Mouse (Mus musculus): Measurements from ENCODE around the gene Selenbp1.
"Not testable (repeated sequence)": the region's sequence is repeated elsewhere in the genome, so short reads cannot be mapped to it uniquely, and the experiment has no call there.

Gene Selenbp1

DNA sequence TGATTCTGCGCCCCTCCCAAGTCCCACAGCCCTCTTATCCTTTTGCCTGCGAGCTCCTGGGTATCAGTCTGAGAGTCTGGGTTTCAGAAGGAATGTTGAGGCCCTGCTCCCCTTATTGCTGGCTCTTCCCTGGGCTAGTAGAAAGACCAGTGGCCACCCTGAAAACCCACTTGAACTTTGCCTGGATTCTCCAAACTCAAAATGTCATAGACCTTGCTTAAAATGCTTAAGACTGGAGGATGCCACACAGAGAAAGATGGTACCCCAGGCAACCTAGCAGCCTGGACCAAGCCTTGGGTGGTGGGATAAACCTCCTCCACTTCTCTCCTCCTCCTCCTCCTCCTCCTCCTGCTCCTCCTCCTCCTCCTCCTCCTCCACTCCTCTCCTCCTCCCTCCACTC, 748 bp downstream of the Selenbp1 start:
- DNase-seq, result not testable (repeated sequence)

GRCm38 (mm10) chr3:94934564-94934963, 1.7 kb downstream of the Selenbp1 start:
- not testable (repeated sequence) for DNase-seq

DNA sequence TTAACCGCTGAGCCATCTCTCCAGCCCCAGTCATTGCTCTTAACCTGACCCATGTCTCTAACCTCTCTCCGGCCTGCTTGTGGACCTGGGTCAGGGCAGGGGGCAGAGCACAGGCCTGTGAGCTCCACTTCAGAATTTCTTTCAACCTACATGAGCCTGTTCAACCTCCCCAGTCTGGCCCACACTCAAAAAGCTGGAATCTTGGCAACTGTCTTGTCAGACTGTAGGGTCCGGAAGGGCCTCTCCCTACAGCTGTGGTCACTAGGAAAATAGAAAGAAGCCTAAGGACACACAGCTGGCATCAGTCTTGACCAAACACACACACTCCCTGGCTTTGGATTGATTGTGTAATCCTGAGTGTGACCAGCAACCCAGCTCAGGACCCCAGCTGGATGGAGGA, 2.5 kb downstream of the Selenbp1 start:
- DNase-seq, result peak; percentile 81 to 84

GRCm38 (mm10) chr3:94936147-94936546, 3.3 kb downstream of the Selenbp1 start:
- DNase-seq, result not testable (repeated sequence)

DNA sequence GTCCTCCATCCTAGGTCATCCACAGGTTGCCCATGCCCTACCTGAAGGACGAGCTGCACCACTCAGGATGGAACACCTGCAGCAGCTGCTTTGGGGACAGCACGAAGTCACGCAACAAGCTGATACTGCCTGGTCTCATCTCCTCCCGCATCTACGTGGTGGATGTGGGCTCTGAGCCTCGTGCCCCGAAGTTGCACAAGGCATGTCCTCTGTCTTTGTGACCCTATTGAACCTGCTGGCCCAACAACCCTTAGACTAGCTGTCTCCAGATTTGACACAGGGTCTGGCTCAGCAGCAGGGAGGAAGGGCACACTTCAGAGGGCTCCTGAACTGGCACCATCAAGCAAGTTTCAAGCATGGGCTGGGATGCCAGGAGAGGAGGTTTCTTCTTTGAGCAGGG, 4.3 kb downstream of the Selenbp1 start:
- DNase-seq, result not testable (repeated sequence)

GRCm38 (mm10) chr3:94940033-94940432, 7.2 kb downstream of the Selenbp1 start:
- DNase-seq, result peak in 1 of 2 experiments; percentile 55

DNA sequence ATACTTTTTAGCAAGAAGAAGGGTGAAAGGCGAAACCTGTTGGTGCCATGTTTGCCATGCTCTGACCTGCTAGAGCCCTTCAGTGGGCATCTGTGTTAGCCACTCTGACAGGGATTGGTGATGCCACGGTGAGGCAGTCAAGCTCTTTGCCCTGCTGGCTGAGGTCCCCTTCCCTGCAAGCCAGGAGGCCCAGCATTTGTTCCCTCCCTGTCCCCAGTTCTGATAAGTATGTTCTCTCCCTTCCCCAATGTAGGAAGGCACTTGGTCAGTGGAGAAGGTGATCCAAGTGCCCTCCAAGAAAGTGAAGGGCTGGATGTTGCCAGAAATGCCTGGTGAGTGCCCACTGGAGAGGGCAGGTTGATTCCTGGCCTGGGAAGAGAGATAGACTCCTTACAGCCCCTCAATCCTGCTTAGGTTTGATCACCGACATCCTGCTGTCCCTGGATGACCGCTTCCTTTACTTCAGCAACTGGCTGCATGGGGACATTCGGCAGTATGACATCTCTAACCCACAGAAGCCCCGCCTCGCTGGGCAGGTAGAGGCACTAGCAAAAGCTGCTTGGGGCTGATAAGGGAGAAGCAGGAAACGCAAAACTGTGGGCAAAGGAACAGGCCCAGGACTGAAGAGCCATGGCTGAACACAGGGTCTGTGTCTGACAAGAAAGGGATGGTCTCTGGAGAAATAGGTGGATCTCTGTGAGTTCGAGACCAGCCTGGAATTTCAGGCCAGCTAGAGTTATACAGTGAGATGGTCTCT, 9.5 kb downstream of the Selenbp1 start:
- not testable (repeated sequence) for DNase-seq

- peak; percentile 40 to 60 for DNase-seq
These were observed 10.8 kb downstream of the Selenbp1 start for GRCm38 (mm10) chr3:94943706-94944105.

DNA sequence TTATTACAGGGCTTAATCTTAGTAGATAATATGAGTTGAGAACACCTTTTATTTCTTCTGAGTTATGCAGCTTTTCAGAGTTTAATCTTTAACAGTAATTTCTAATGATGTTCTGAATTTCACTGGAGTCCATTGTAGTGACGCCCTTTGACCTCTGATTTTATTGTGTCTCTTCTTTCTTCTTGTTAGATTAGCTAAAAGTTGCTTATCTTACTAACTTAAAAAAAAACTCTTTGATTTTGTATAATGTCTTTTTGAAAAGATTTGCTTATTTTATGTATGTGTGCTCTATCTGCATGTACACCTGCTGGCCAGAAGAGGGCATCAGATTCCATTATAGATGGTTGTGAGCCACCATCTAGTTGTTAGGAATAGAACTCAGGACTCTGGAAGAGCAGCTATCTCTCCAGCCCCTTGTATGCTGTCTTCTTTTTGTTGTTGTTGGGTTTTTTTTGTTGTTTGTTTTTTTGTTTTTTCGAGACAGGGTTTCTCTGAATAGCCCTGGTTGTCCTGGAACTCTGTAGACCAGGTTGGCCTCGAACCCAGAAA, 15.3 kb downstream of the Selenbp1 start:
- DNase-seq, result no peak

DNA sequence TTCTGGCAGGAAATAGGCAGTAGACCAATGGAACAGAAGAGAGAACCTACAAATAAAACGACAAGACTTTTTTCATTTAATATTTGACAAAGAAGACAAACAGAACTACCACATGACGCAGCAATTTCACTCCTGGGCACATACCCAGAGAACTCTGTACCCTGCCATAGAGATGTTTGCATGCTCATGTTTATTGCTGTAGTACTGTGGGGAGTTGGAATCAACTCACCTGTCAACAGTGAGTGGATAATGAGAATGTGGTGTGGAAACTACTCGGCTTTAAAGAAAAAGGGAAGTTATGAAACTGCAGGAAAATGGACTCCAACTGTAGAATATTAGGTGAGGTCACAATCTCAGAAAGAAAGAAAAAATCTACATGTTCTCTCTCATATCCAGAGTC, 16.8 kb downstream of the Selenbp1 start:
- no peak for DNase-seq

DNA sequence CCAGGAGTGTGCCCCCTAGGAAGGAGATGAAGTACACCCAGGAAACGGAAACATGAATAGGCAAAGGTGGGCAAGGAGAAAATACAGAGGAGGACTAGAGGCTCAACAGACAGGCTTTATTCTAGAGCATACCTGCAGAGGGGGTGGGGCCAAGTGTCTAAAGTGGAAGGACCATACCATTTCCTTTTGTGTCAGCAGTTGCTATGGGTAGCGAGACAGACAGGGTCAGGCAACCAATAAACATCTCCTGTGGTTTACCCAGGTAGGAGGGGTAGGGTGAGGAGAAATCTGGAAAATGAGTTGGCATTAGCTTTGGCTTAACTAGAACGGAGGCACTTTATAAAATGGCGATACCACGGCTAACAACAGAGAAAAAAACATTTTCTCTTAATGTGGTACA, 19.9 kb downstream of the Selenbp1 start:
- DNase-seq, result peak; percentile 56 to 74

DNA sequence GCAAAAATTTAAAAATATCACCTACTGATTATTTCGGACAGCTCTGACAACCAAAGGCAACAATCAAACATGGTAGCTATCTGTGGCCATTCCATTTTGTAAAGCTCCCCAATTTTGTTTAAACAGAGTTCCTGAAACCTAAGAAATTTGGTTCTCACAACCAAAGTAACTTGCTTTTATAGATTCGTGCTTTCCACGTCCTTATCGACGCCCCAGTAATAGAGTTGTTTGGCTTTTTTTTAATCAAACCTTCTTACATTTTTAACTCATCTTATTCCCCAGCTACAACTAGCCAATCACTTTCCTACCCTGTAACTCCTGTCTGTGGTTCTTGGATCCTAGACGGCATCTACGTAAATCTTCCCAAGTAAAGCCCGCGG, 20.5 kb downstream of the Selenbp1 start:
- DNase-seq, result no peak

GRCm38 (mm10) chr3:94953764-94954616, 21.1 kb downstream of the Selenbp1 start, which contains the start of gene Rfx5:
TSS of gene Rfx5 (plus strand) at chr3:94954075.
- peak; percentile 88 to 94 for DNase-seq

DNA sequence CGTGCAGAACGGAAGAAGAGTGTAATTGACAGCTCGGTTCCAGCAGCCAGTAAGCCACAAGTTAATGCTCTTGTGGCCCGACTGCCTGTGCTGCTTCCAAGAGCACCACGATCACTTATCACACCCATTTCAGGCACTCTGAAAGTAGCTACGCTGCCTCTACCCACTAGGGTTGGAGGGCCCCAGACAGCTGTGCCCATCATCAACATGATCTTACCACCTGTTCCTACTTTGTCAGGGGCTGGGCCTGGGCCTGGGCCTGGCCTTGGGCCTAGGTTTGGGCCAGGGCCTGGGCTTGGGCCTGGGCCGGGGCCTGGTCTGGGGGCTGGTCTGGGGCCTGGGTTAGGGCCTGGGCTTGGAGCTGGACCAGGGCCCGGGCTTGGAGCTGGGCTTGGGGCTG, 25.4 kb downstream of the Selenbp1 start:
- no peak for DNase-seq

DNA sequence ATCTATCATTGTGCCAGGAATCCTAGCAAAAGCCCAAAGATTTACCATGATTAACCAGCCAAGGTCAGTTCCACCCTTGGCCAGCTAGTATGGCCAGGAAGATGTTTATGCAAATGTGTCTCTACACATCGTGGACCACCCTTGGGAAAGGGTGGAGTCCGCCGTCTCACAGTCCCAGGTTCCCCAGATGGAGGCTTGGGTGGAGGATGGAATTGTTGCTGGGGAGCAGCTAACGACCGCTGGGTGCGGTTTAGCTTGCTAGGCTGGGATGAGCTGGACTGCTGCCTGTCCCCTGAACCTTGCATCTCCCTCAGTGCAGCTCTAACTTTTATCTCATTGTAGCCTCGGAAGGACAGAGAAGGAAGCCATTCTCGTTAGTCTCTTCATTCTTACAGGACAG, 27.0 kb downstream of the Selenbp1 start:
- DNase-seq, result no peak

- no peak for DNase-seq
These were observed 27.5 kb downstream of the Selenbp1 start for GRCm38 (mm10) chr3:94960322-94960721.

DNA sequence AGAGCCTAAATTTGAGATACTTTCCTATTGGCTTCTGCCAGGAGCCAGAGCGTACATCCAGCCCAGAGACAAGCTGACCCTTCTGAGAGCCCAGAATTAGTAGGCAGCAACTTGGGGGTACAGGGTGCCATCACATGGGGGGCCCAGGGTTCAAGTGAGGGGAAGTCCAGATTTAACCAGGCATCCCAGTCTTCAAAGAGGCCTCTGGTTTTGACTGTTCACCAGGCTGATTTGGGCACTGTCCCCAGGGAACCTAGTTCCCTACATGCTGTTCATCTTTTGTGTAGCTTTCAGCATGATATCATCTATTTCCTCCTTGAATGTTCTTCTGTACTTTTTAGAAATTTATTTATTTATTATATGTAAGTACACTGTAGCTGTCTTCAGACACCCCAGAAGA, 32.1 kb downstream of the Selenbp1 start:
- DNase-seq, result no peak

GRCm38 (mm10) chr3:94965878-94966277, 33.0 kb downstream of the Selenbp1 start:
- DNase-seq, result no peak

GRCm38 (mm10) chr3:94972552-94972951, 39.7 kb downstream of the Selenbp1 start:
- no peak for DNase-seq

DNA sequence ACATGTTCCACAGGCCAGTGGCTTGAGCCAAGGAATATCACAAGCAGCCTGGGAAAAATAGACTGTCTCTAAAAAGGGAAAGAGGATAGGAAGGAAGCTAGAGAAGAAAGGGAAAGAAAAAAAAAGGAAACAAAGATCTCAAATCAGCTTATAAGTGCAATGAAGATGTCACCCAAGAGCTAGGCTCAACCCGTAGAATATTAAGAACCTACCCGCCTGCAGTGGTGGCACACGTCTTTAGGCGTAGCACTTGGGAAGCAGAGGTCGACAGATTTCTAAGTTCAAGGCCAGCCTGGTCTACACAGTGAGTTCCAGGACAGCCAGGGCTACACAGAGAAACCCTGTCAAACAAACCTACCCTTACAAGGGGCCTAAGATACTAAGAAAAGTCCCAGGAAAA, 40.8 kb downstream of the Selenbp1 start:
- DNase-seq, result no peak

DNA sequence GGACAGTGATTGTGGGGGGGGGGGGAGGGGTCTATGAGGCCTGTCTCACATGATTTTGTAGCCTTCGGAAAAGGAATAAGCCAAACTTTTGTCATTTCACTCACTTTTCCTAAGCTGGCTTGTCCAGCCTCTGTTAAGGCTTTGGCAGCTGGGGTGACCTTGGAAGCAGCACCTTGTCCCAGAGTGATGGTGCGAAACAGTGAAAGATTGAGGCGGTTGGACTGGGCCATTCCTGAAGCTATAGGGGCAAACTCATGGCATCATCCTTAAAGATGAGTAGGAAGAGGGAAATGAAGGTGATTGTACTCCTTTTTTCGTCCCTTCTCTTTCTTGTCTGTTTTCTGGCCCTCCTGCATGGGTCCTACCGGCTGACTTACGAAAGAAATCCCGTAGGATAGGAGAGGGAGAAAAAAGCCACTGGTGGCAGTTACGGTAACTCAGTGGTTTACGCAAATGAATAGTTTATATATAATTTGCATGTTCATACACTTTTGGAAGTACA, 41.2 kb downstream of the Selenbp1 start:
- no peak for DNase-seq

GRCm38 (mm10) chr3:94974528-94975422, 41.9 kb downstream of the Selenbp1 start, which contains the start of gene Pi4kb:
TSS of gene Pi4kb (plus strand) at chr3:94974731.
- DNase-seq, result peak; percentile 90 to 92
